Mouse (Mus musculus): ENCODE results near the gene Rhbdf1. TPM values are rescaled to one million over a fixed set of nuclear protein-coding genes. Genes with fewer than 3 reads are reported as not detected.

Rhbdf1 gene
- polyA plus RNA-seq (2015; fragmentation: Nextera tagmentation; extraction: Ambion mirVana), result 50.3 and 51.5 TPM in 2 replicates

GRCm38 (mm10) chr11:32221951-32222409, at the start of gene Rhbdf1:
Gene Rhbdf1 (minus strand): TSS chr11:32222300.
- peaks cover 67% of the 10 kb centered on the region for H3K4me1 ChIP-seq (ENCODE audit: control insufficient read depth, insufficient read depth, low read length)
- no peaks in the 10 kb centered on the region for H3K27me3 ChIP-seq (replicated peaks; ENCODE audit: control insufficient read depth, insufficient read depth, low read length)
- H3K9ac ChIP-seq (ENCODE audit: low read depth, low read length), result peak within 1 kb of the TSS; percentile 98
- H3K27ac ChIP-seq (ENCODE audit: low read length), result peak within 1 kb of the TSS; percentile 98
- H3K4me2 ChIP-seq (ENCODE audit: low read depth, low read length), result peak within 1 kb of the TSS; percentile 72
- under 1% methylated on average over 50 of the region's 72 CpGs for WGBS
- ATAC-seq, result peak; percentile 43
- H3K36me3 ChIP-seq (ENCODE audit: control insufficient read depth, insufficient read depth, low read length), result no peaks in the 10 kb centered on the region
- no peaks in the 10 kb centered on the region for H3K9me3 ChIP-seq (ENCODE audit: control insufficient read depth, low read length)
- peak within 1 kb of the TSS; percentile 92 for H3K4me3 ChIP-seq (ENCODE audit: low read length)

- no peaks in the 10 kb centered on the region for H3K9me3 ChIP-seq (ENCODE audit: control insufficient read depth, low read length)
- H3K4me1 ChIP-seq (ENCODE audit: control insufficient read depth, insufficient read depth, low read length), result peaks cover 5% of the 10 kb centered on the region; the same call in 1 of the 2 replicates
- no peak overlapping the region for H3K27ac ChIP-seq (ENCODE audit: low read length)
- WGBS, result 55% methylated on average over 4 of the region's 4 CpGs
- no peaks in the 10 kb centered on the region for H3K27me3 ChIP-seq (replicated peaks; ENCODE audit: control insufficient read depth, insufficient read depth, low read length)
- no peak for ATAC-seq
- no peak overlapping the region for H3K4me3 ChIP-seq (ENCODE audit: low read length)
- H3K36me3 ChIP-seq (ENCODE audit: control insufficient read depth, insufficient read depth, low read length), result no peaks in the 10 kb centered on the region
- H3K9ac ChIP-seq (ENCODE audit: low read depth, low read length), result no peak overlapping the region
- no peak overlapping the region for H3K4me2 ChIP-seq (ENCODE audit: low read depth, low read length)
Observed at GRCm38 (mm10) chr11:32271178-32271577, 49.1 kb upstream of the Rhbdf1 start.

- Histone ChIP-seq H3K36me3 (ENCODE audit: control insufficient read depth, insufficient read depth, low read length) (no peaks in the 10 kb centered on the region), H3K9ac (ENCODE audit: low read depth, low read length) (no peak overlapping the region), H3K27me3 (replicated peaks; ENCODE audit: control insufficient read depth, insufficient read depth, low read length) (no peaks in the 10 kb centered on the region), H3K4me1 (ENCODE audit: control insufficient read depth, insufficient read depth, low read length) (peaks cover 10% of the 10 kb centered on the region), H3K4me3 (ENCODE audit: low read length) (no peak overlapping the region), H3K9me3 (ENCODE audit: control insufficient read depth, low read length) (no peaks in the 10 kb centered on the region), H3K4me2 (ENCODE audit: low read depth, low read length) (no peak overlapping the region), H3K27ac (ENCODE audit: low read length) (no peak overlapping the region)
- WGBS, result 76% methylated on average over 5 of the region's 5 CpGs
- no peak for ATAC-seq
Observed at GRCm38 (mm10) chr11:32268952-32269351, 46.9 kb upstream of the Rhbdf1 start.

- peak; percentile 35 for ATAC-seq
- 25% methylated on average over 5 of the region's 5 CpGs for WGBS
Observed at GRCm38 (mm10) chr11:32267964-32268363, 45.9 kb upstream of the Rhbdf1 start.

GRCm38 (mm10) chr11:32267188-32267884, 45.2 kb upstream of the Rhbdf1 start, which contains the start of gene Nprl3:
Gene Nprl3 (minus strand): TSS chr11:32267707.
- Histone ChIP-seq H3K9me3 (ENCODE audit: control insufficient read depth, low read length) (no peaks in the 10 kb centered on the region), H3K27ac (ENCODE audit: low read length) (peak within 1 kb of the TSS; percentile 88), H3K36me3 (ENCODE audit: control insufficient read depth, insufficient read depth, low read length) (no peaks in the 10 kb centered on the region), H3K4me1 (ENCODE audit: control insufficient read depth, insufficient read depth, low read length) (peaks cover 10% of the 10 kb centered on the region), H3K4me2 (ENCODE audit: low read depth, low read length) (peak within 1 kb of the TSS; percentile 59), H3K27me3 (replicated peaks; ENCODE audit: control insufficient read depth, insufficient read depth, low read length) (no peaks in the 10 kb centered on the region), H3K4me3 (ENCODE audit: low read length) (peak within 1 kb of the TSS; percentile 71), H3K9ac (ENCODE audit: low read depth, low read length) (peak within 1 kb of the TSS; percentile 88)
- WGBS, result under 1% methylated on average over 53 of the region's 54 CpGs
- peak; percentile 100 for ATAC-seq

More at GRCm38 (mm10) chr11:32267964-32268363, 45.9 kb upstream of the Rhbdf1 start:
- Histone ChIP-seq H3K4me3 (ENCODE audit: low read length) (peak overlapping the region; percentile 71), H3K27me3 (replicated peaks; ENCODE audit: control insufficient read depth, insufficient read depth, low read length) (no peaks in the 10 kb centered on the region), H3K4me2 (ENCODE audit: low read depth, low read length) (peak overlapping the region; percentile 59), H3K36me3 (ENCODE audit: control insufficient read depth, insufficient read depth, low read length) (no peaks in the 10 kb centered on the region), H3K4me1 (ENCODE audit: control insufficient read depth, insufficient read depth, low read length) (peaks cover 10% of the 10 kb centered on the region), H3K27ac (ENCODE audit: low read length) (0 out of 2 replicates have a peak overlapping the region, but pooled peaks have one; percentile 45), H3K9me3 (ENCODE audit: control insufficient read depth, low read length) (no peaks in the 10 kb centered on the region), H3K9ac (ENCODE audit: low read depth, low read length) (peak overlapping the region; percentile 88)

GRCm38 (mm10) chr11:32266776-32267175, 44.7 kb upstream of the Rhbdf1 start:
- Histone ChIP-seq H3K27me3 (replicated peaks; ENCODE audit: control insufficient read depth, insufficient read depth, low read length) (no peaks in the 10 kb centered on the region), H3K4me3 (ENCODE audit: low read length) (peak overlapping the region; percentile 71), H3K4me2 (ENCODE audit: low read depth, low read length) (peak overlapping the region; percentile 59), H3K36me3 (ENCODE audit: control insufficient read depth, insufficient read depth, low read length) (no peaks in the 10 kb centered on the region), H3K9ac (ENCODE audit: low read depth, low read length) (peak overlapping the region; percentile 88), H3K27ac (ENCODE audit: low read length) (peak overlapping the region; percentile 88), H3K4me1 (ENCODE audit: control insufficient read depth, insufficient read depth, low read length) (peaks cover 10% of the 10 kb centered on the region), H3K9me3 (ENCODE audit: control insufficient read depth, low read length) (no peaks in the 10 kb centered on the region)
- no peak for ATAC-seq
- 20% methylated on average over 6 of the region's 6 CpGs for whole genome bisulfite sequencing

GRCm38 (mm10) chr11:32266194-32266593, 44.1 kb upstream of the Rhbdf1 start:
- Histone ChIP-seq H3K9ac (ENCODE audit: low read depth, low read length) (no peak overlapping the region), H3K27me3 (replicated peaks; ENCODE audit: control insufficient read depth, insufficient read depth, low read length) (no peaks in the 10 kb centered on the region), H3K4me2 (ENCODE audit: low read depth, low read length) (no peak overlapping the region), H3K36me3 (ENCODE audit: control insufficient read depth, insufficient read depth, low read length) (no peaks in the 10 kb centered on the region), H3K27ac (ENCODE audit: low read length) (no peak overlapping the region), H3K4me1 (ENCODE audit: control insufficient read depth, insufficient read depth, low read length) (peaks cover 10% of the 10 kb centered on the region), H3K9me3 (ENCODE audit: control insufficient read depth, low read length) (no peaks in the 10 kb centered on the region), H3K4me3 (ENCODE audit: low read length) (no peak overlapping the region)
- ATAC-seq, result no peak
- 93% methylated on average over 6 of the region's 6 CpGs for WGBS

- Histone ChIP-seq H3K9ac (ENCODE audit: low read depth, low read length) (no peak overlapping the region), H3K9me3 (ENCODE audit: control insufficient read depth, low read length) (no peaks in the 10 kb centered on the region), H3K27me3 (replicated peaks; ENCODE audit: control insufficient read depth, insufficient read depth, low read length) (no peaks in the 10 kb centered on the region), H3K4me1 (ENCODE audit: control insufficient read depth, insufficient read depth, low read length) (peaks cover 10% of the 10 kb centered on the region), H3K4me3 (ENCODE audit: low read length) (no peak overlapping the region), H3K27ac (ENCODE audit: low read length) (no peak overlapping the region), H3K4me2 (ENCODE audit: low read depth, low read length) (no peak overlapping the region), H3K36me3 (ENCODE audit: control insufficient read depth, insufficient read depth, low read length) (no peaks in the 10 kb centered on the region)
- no peak for ATAC-seq
- WGBS, result 90% methylated on average over 3 of the region's 3 CpGs
Observed at GRCm38 (mm10) chr11:32265117-32265738, 43.1 kb upstream of the Rhbdf1 start.

- no peaks in the 10 kb centered on the region for H3K36me3 ChIP-seq (ENCODE audit: control insufficient read depth, insufficient read depth, low read length)
- H3K27ac ChIP-seq (ENCODE audit: low read length), result no peak overlapping the region
- no peak overlapping the region for H3K4me3 ChIP-seq (ENCODE audit: low read length)
- H3K4me2 ChIP-seq (ENCODE audit: low read depth, low read length), result no peak overlapping the region
- no peak overlapping the region for H3K9ac ChIP-seq (ENCODE audit: low read depth, low read length)
- H3K9me3 ChIP-seq (ENCODE audit: control insufficient read depth, low read length), result no peaks in the 10 kb centered on the region
- ATAC-seq, result no peak
- WGBS, result 70% methylated on average over 10 of the region's 10 CpGs
- no peaks in the 10 kb centered on the region for H3K27me3 ChIP-seq (replicated peaks; ENCODE audit: control insufficient read depth, insufficient read depth, low read length)
- peaks cover 7% of the 10 kb centered on the region for H3K4me1 ChIP-seq (ENCODE audit: control insufficient read depth, insufficient read depth, low read length)
Observed at GRCm38 (mm10) chr11:32262674-32263415, 40.7 kb upstream of the Rhbdf1 start.
